8 mouse cellular contexts compared by ENCODE assay signal in the genomic region with DNA sequence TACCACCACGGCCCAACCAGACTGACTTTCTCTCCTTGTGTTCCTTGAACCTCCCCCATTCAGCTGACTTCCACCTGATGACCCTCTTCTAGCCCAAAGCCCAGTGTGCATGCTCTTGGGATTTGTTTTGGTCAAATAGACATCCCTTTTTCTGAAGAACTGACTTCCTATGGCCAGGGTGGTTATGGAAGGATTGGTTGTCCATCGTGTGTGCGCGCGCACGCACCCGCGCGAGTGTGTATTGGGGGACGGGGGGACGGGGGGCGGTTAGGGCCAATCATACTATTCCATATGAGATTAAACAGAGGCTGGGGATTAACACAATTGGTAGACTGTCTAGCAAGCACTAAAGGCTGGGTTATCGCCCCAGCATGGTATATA. TPM values are rescaled to one million over a fixed set of nuclear protein-coding genes. Genes with fewer than 3 reads are reported as not detected.
DNase-seq lines count a peak whose midpoint lies in the region; ATAC-seq and TF ChIP-seq lines count a peak whose summit lies in the region.

No protein-coding gene starts in this region.

- peak; percentile 57 for DNase-seq in right cerebral cortex, postnatal 4 days
- DNase-seq in right cerebral cortex, adult 18-20 months, result no peak
- DNase-seq in midbrain, postnatal 0 days (ENCODE audit: low spot score), result peak; percentile 28
- no peak for DNase-seq in frontal cortex, postnatal 14 days (ENCODE audit: low spot score in 2 of 2)
- DNase-seq in left cerebral cortex, adult 11 months (ENCODE audit: low spot score), result no peak

- peak overlapping the region; percentile 88 for H3K4me2 ChIP-seq in hindbrain, embryonic 15.5 days
- H3K4me2 ChIP-seq in midbrain, postnatal 0 days (ENCODE audit: low read depth, low read length, poor library complexity, severe bottlenecking), result peak overlapping the region; percentile 78

- WGBS in hindbrain, embryonic 15.5 days, result 3% methylated on average over 13 of the region's 13 CpGs
- 3% methylated on average over 13 of the region's 13 CpGs for WGBS in midbrain, postnatal 0 days

- ATAC-seq in erythroblast, adult 5-6 weeks (replicated peaks; ENCODE audit: low FRiP score, poor library complexity, severe bottlenecking), result no peak
- no peak for ATAC-seq in hindbrain, embryonic 15.5 days (ENCODE audit: low FRiP score, low read depth)
- ATAC-seq in midbrain, postnatal 0 days (ENCODE audit: low FRiP score), result no peak

- peak overlapping the region; percentile 41 for H3K9ac ChIP-seq in hindbrain, embryonic 15.5 days
- peak overlapping the region; percentile 62 for H3K9ac ChIP-seq in midbrain, postnatal 0 days (replicated peaks; ENCODE audit: low read length, poor library complexity, severe bottlenecking)

- H3K27me3 ChIP-seq in erythroblast, embryonic 14.5 days (ENCODE audit: control insufficient read depth), result no peaks in the 10 kb centered on the region
- no peaks in the 10 kb centered on the region for H3K27me3 ChIP-seq in hindbrain, embryonic 15.5 days
- H3K27me3 ChIP-seq in midbrain, postnatal 0 days (ENCODE audit: insufficient read depth, low read length), result no peaks in the 10 kb centered on the region

- peaks cover 52% of the 10 kb centered on the region for H3K4me1 ChIP-seq in erythroblast, embryonic 14.5 days (ENCODE audit: control insufficient read depth)
- H3K4me1 ChIP-seq in hindbrain, embryonic 15.5 days (replicated peaks), result peaks cover 23% of the 10 kb centered on the region
- H3K4me1 ChIP-seq in midbrain, postnatal 0 days (ENCODE audit: insufficient read depth, low read length), result 0 out of 2 replicates have a peak, but pooled peaks cover 7% of the 10 kb centered on the region

- H3K36me3 ChIP-seq in erythroblast, embryonic 14.5 days (ENCODE audit: control insufficient read depth), result peaks cover 39% of the 10 kb centered on the region
- peaks cover 14% of the 10 kb centered on the region; the same call in 1 of the 2 replicates for H3K36me3 ChIP-seq in hindbrain, embryonic 15.5 days
- H3K36me3 ChIP-seq in midbrain, postnatal 0 days (ENCODE audit: insufficient read depth, low read length), result peaks cover 21% of the 10 kb centered on the region

- H3K9me3 ChIP-seq in erythroblast, embryonic 14.5 days (ENCODE audit: control insufficient read depth, low read length), result no peaks in the 10 kb centered on the region
- H3K9me3 ChIP-seq in hindbrain, embryonic 15.5 days, result no peaks in the 10 kb centered on the region
- H3K9me3 ChIP-seq in midbrain, postnatal 0 days (ENCODE audit: low read length), result no peaks in the 10 kb centered on the region

- H3K4me3 ChIP-seq in erythroblast, embryonic 14.5 days (replicated peaks), result peak overlapping the region; percentile 77
- H3K4me3 ChIP-seq in hindbrain, embryonic 15.5 days, result peak overlapping the region; percentile 50
- H3K4me3 ChIP-seq in midbrain, postnatal 0 days (ENCODE audit: low read depth, low read length), result peak overlapping the region; percentile 47

- peak overlapping the region; percentile 54 for H3K27ac ChIP-seq in hindbrain, embryonic 15.5 days (replicated peaks)
- peak overlapping the region; percentile 60; the same call in 1 of the 2 replicates for H3K27ac ChIP-seq in midbrain, postnatal 0 days (ENCODE audit: low read depth, low read length)

- TF ChIP-seq CTCF in midbrain, postnatal 0 days (IDR thresholded peaks at IDR 0.05), result no peak

RNA-seq across cellular contexts. Expression of a gene that starts 0.8 kb away (rescaled TPM):
- polyA plus RNA-seq in erythroblast, embryonic 14.5 days (2012), result 1.6 and 2.8 TPM in 2 replicates
- total RNA-seq in erythroblast, adult 5-6 weeks (2015; ENCODE audit: low replicate concordance), result 7.9 TPM in 1 of 2 replicates, not detected in the other
- 0.85 and 2.9 TPM in 2 replicates for total RNA-seq in erythroblast, adult 5-6 weeks (2017; ENCODE audit: low replicate concordance)
- polyA plus RNA-seq in hindbrain, embryonic 15.5 days (2015; fragmentation: Nextera tagmentation; extraction: Ambion mirVana), result 26.3 and 27.7 TPM in 2 replicates
- 17.7 and 30.7 TPM in 2 replicates for total RNA-seq in midbrain, postnatal 0 days (2014; rRNA removed)
- 23.8 and 28.9 TPM in 2 replicates for polyA plus RNA-seq in midbrain, postnatal 0 days (2015; fragmentation: Nextera tagmentation; extraction: Ambion mirVana)

RNA-seq across cellular contexts. Expression of a gene that starts 16.7 kb away (rescaled TPM):
- polyA plus RNA-seq in erythroblast, embryonic 14.5 days (2012), result 0.09 and 0.13 TPM in 2 replicates
- total RNA-seq in erythroblast, adult 5-6 weeks (2015; ENCODE audit: low replicate concordance), result 0.63 and 13.3 TPM in 2 replicates
- total RNA-seq in erythroblast, adult 5-6 weeks (2017; ENCODE audit: low replicate concordance), result 0.68 and 3.3 TPM in 2 replicates
- polyA plus RNA-seq in hindbrain, embryonic 15.5 days (2015; fragmentation: Nextera tagmentation; extraction: Ambion mirVana), result 2.4 and 2.8 TPM in 2 replicates
- total RNA-seq in midbrain, postnatal 0 days (2014; rRNA removed), result 1.7 and 2.4 TPM in 2 replicates
- polyA plus RNA-seq in midbrain, postnatal 0 days (2015; fragmentation: Nextera tagmentation; extraction: Ambion mirVana), result 0.73 and 1.2 TPM in 2 replicates

RNA-seq across cellular contexts. Expression of a gene that starts 30.2 kb away (rescaled TPM):
- 1.7 and 2.4 TPM in 2 replicates for polyA plus RNA-seq in erythroblast, embryonic 14.5 days (2012)
- 10.2 and 10.4 TPM in 2 replicates for total RNA-seq in erythroblast, adult 5-6 weeks (2015; ENCODE audit: low replicate concordance)
- 12.8 and 17.0 TPM in 2 replicates for total RNA-seq in erythroblast, adult 5-6 weeks (2017; ENCODE audit: low replicate concordance)
- 13.7 and 13.9 TPM in 2 replicates for polyA plus RNA-seq in hindbrain, embryonic 15.5 days (2015; fragmentation: Nextera tagmentation; extraction: Ambion mirVana)
- 88.2 and 93.2 TPM in 2 replicates for total RNA-seq in midbrain, postnatal 0 days (2014; rRNA removed)
- 12.3 and 14.7 TPM in 2 replicates for polyA plus RNA-seq in midbrain, postnatal 0 days (2015; fragmentation: Nextera tagmentation; extraction: Ambion mirVana)

RNA-seq across cellular contexts. Expression of a gene that starts 37.0 kb away (rescaled TPM):
- polyA plus RNA-seq in erythroblast, embryonic 14.5 days (2012), result 11.7 and 14.7 TPM in 2 replicates
- total RNA-seq in erythroblast, adult 5-6 weeks (2015; ENCODE audit: low replicate concordance), result 50.0 and 56.0 TPM in 2 replicates
- 143 and 233 TPM in 2 replicates for total RNA-seq in erythroblast, adult 5-6 weeks (2017; ENCODE audit: low replicate concordance)
- 315 and 329 TPM in 2 replicates for polyA plus RNA-seq in hindbrain, embryonic 15.5 days (2015; fragmentation: Nextera tagmentation; extraction: Ambion mirVana)
- total RNA-seq in midbrain, postnatal 0 days (2014; rRNA removed), result 190 and 269 TPM in 2 replicates
- polyA plus RNA-seq in midbrain, postnatal 0 days (2015; fragmentation: Nextera tagmentation; extraction: Ambion mirVana), result 302 and 345 TPM in 2 replicates

RNA-seq across cellular contexts. Expression of a gene that starts 39.3 kb away (rescaled TPM):
- 0.72 and 0.83 TPM in 2 replicates for polyA plus RNA-seq in erythroblast, embryonic 14.5 days (2012)
- total RNA-seq in erythroblast, adult 5-6 weeks (2015; ENCODE audit: low replicate concordance), result 20.0 and 20.3 TPM in 2 replicates
- total RNA-seq in erythroblast, adult 5-6 weeks (2017; ENCODE audit: low replicate concordance), result 8.6 and 9.9 TPM in 2 replicates
- 12.4 and 12.5 TPM in 2 replicates for polyA plus RNA-seq in hindbrain, embryonic 15.5 days (2015; fragmentation: Nextera tagmentation; extraction: Ambion mirVana)
- 141 and 168 TPM in 2 replicates for total RNA-seq in midbrain, postnatal 0 days (2014; rRNA removed)
- polyA plus RNA-seq in midbrain, postnatal 0 days (2015; fragmentation: Nextera tagmentation; extraction: Ambion mirVana), result 8.1 and 10.6 TPM in 2 replicates

Comparison
In these comparisons a context has a peak if more than half of its experiments do, and no peak if none do; other contexts are left out.
1. DNase-seq: peak in right cerebral cortex, postnatal 4 days (single experiment) and midbrain, postnatal 0 days (single experiment); none in right cerebral cortex, adult 18-20 months (single experiment), frontal cortex, postnatal 14 days (0 of 2) and left cerebral cortex, adult 11 months (single experiment).
2. Peak in every context shown above with its lines, with median percentiles within 50 percentile points of each other: H3K4me3 ChIP-seq.